19 mouse cellular contexts compared by ENCODE assay signal in genomic region chr1:87164164-87164795, GRCm38 (mm10). TPM values are rescaled to one million over a fixed set of nuclear protein-coding genes. Genes with fewer than 3 reads are reported as not detected.
DNase-seq lines count a peak whose midpoint lies in the region; ATAC-seq and TF ChIP-seq lines count a peak whose summit lies in the region.
"Had no signal": no experiment of that assay in that cellular context is flagged by ENCODE, and none has a peak within 500 bp of the region (broad histone marks: within the 10 kb centered on the region; RNA-seq: fewer than 3 reads in every experiment).

No protein-coding gene starts in this region.

- no peak for TF ChIP-seq CTCF in lung, postnatal 0 days (IDR thresholded peaks at IDR 0.05)

- no peak overlapping the region for H3K9ac ChIP-seq in midbrain, embryonic 13.5 days (replicated peaks)
- H3K9ac ChIP-seq in lung, postnatal 0 days (replicated peaks; ENCODE audit: low read depth), result no peak overlapping the region
- H3K9ac ChIP-seq: embryonic facial prominence, embryonic 12.5 days; heart, embryonic 12.5 days; intestine, embryonic 15.5 days; limb, embryonic 13.5 days; liver, embryonic 14.5 days had no signal

- peaks cover 13% of the 10 kb centered on the region for H3K4me1 ChIP-seq in hindbrain, embryonic 10.5 days (replicated peaks)
- H3K4me1 ChIP-seq in midbrain, embryonic 13.5 days (replicated peaks), result peaks cover 21% of the 10 kb centered on the region
- H3K4me1 ChIP-seq in lung, postnatal 0 days (ENCODE audit: insufficient read depth, low read depth, low read length), result no peaks in the 10 kb centered on the region
- H3K4me1 ChIP-seq: heart, embryonic 12.5 days; intestine, embryonic 15.5 days had no signal

- no peak for TF ChIP-seq EP300 in lung, postnatal 0 days (IDR thresholded peaks at IDR 0.05)

- DNase-seq in retina, postnatal 1 day, result peak; percentile 36
- no peak for DNase-seq in retina, embryonic 14.5 days (ENCODE audit: low spot score)
- DNase-seq in hindbrain, embryonic 10.5 days (ENCODE audit: low spot score), result no peak
- no peak for DNase-seq in urinary bladder, postnatal 25 days (ENCODE audit: low spot score)
- no peak for DNase-seq in lung, postnatal 0 days (ENCODE audit: low spot score)
- no peak for DNase-seq in MN1 (ENCODE audit: low spot score)
- DNase-seq: cerebellum, adult 11 months; layer of hippocampus, adult 9-11 months; thymus, postnatal 36 days had no signal

- peaks cover 68% of the 10 kb centered on the region for H3K27me3 ChIP-seq in hindbrain, embryonic 10.5 days (ENCODE audit: insufficient read depth, poor library complexity, severe bottlenecking)
- H3K27me3 ChIP-seq in midbrain, embryonic 13.5 days, result peaks cover 7% of the 10 kb centered on the region
- no peaks in the 10 kb centered on the region for H3K27me3 ChIP-seq in lung, postnatal 0 days (replicated peaks; ENCODE audit: insufficient read depth, low read length)

- H3K27ac ChIP-seq in hindbrain, embryonic 10.5 days, result peak overlapping the region; percentile 35
- H3K27ac ChIP-seq in midbrain, embryonic 13.5 days, result peak overlapping the region; percentile 60
- no peak overlapping the region for H3K27ac ChIP-seq in lung, postnatal 0 days (ENCODE audit: low read length)
- H3K27ac ChIP-seq: embryonic facial prominence, embryonic 12.5 days; intestine, embryonic 15.5 days; limb, embryonic 13.5 days; liver, embryonic 14.5 days had no signal

- H3K4me2 ChIP-seq in midbrain, embryonic 13.5 days (replicated peaks), result no peak overlapping the region
- no peak overlapping the region for H3K4me2 ChIP-seq in lung, postnatal 0 days (replicated peaks; ENCODE audit: low read depth, low read length)
- H3K4me2 ChIP-seq: embryonic facial prominence, embryonic 12.5 days; heart, embryonic 12.5 days; intestine, embryonic 15.5 days; limb, embryonic 13.5 days had no signal

- no peaks in the 10 kb centered on the region for H3K36me3 ChIP-seq in hindbrain, embryonic 10.5 days
- no peaks in the 10 kb centered on the region for H3K36me3 ChIP-seq in midbrain, embryonic 13.5 days
- no peaks in the 10 kb centered on the region for H3K36me3 ChIP-seq in lung, postnatal 0 days (ENCODE audit: insufficient read depth, low read length)
- H3K36me3 ChIP-seq: embryonic facial prominence, embryonic 12.5 days; G1E; heart, embryonic 12.5 days; intestine, embryonic 15.5 days; limb, embryonic 13.5 days had no signal

- no peak overlapping the region for H3K4me3 ChIP-seq in hindbrain, embryonic 10.5 days
- no peak overlapping the region for H3K4me3 ChIP-seq in midbrain, embryonic 13.5 days (replicated peaks)
- no peak overlapping the region for H3K4me3 ChIP-seq in lung, postnatal 0 days (ENCODE audit: low read depth, low read length)
- H3K4me3 ChIP-seq: embryonic facial prominence, embryonic 12.5 days; heart, embryonic 12.5 days; intestine, embryonic 15.5 days; limb, embryonic 13.5 days had no signal

- WGBS in hindbrain, embryonic 10.5 days, result 36% methylated on average over 11 of the region's 11 CpGs
- 40% methylated on average over 11 of the region's 11 CpGs for WGBS in midbrain, embryonic 13.5 days
- WGBS in lung, postnatal 0 days, result 28% methylated on average over 10 of the region's 11 CpGs

- ATAC-seq in midbrain, embryonic 13.5 days, result peak; percentile 45
- ATAC-seq in lung, postnatal 0 days, result no peak
- ATAC-seq: intestine, embryonic 15.5 days had no signal

- no peaks in the 10 kb centered on the region for H3K9me3 ChIP-seq in hindbrain, embryonic 10.5 days
- H3K9me3 ChIP-seq in midbrain, embryonic 13.5 days, result no peaks in the 10 kb centered on the region
- no peaks in the 10 kb centered on the region for H3K9me3 ChIP-seq in lung, postnatal 0 days (ENCODE audit: low read length)
- H3K9me3 ChIP-seq: embryonic facial prominence, embryonic 12.5 days; G1E; heart, embryonic 12.5 days; intestine, embryonic 15.5 days; limb, embryonic 13.5 days had no signal

RNA-seq across cellular contexts. Expression of gene Ecel1, which starts 8.0 kb away (rescaled TPM):
- polyA plus RNA-seq in hindbrain, embryonic 10.5 days (2016; fragmentation: Nextera tagmentation; extraction: Ambion mirVana), result 5.4 and 21.9 TPM in 2 replicates
- polyA plus RNA-seq in midbrain, embryonic 13.5 days (2015; fragmentation: Nextera tagmentation; extraction: Ambion mirVana), result 12.8 and 15.0 TPM in 2 replicates
- 0.17 and 0.39 TPM in 2 replicates for polyA plus RNA-seq in lung, postnatal 0 days (2015; fragmentation: Nextera tagmentation; extraction: Ambion mirVana)
- polyA plus RNA-seq: G1E had no signal

RNA-seq across cellular contexts. Expression of gene Prss56, which starts 18.8 kb away (rescaled TPM):
- 0.34 and 5.8 TPM in 2 replicates for polyA plus RNA-seq in hindbrain, embryonic 10.5 days (2016; fragmentation: Nextera tagmentation; extraction: Ambion mirVana)
- polyA plus RNA-seq in midbrain, embryonic 13.5 days (2015; fragmentation: Nextera tagmentation; extraction: Ambion mirVana), result 0.12 TPM in 1 of 2 replicates, not detected in the other
- polyA plus RNA-seq in lung, postnatal 0 days (2015; fragmentation: Nextera tagmentation; extraction: Ambion mirVana), result not detected in 2 replicates
- polyA plus RNA-seq: G1E; heart, embryonic 12.5 days; intestine, embryonic 15.5 days; kidney, embryonic 16.5 days; liver, embryonic 14.5 days; lung, embryonic 16.5 days had no signal

RNA-seq across cellular contexts. Expression of gene Chrnd, which starts 26.1 kb away (rescaled TPM):
- polyA plus RNA-seq in hindbrain, embryonic 10.5 days (2016; fragmentation: Nextera tagmentation; extraction: Ambion mirVana), result 0.10 TPM in 1 of 2 replicates, not detected in the other
- polyA plus RNA-seq in midbrain, embryonic 13.5 days (2015; fragmentation: Nextera tagmentation; extraction: Ambion mirVana), result not detected in 2 replicates
- polyA plus RNA-seq in lung, postnatal 0 days (2015; fragmentation: Nextera tagmentation; extraction: Ambion mirVana), result not detected in 2 replicates
- polyA plus RNA-seq: G1E; heart, embryonic 12.5 days; intestine, embryonic 15.5 days; liver, embryonic 14.5 days had no signal

RNA-seq across cellular contexts. Expression of gene Akp3, which starts 39.5 kb away (rescaled TPM):
- not detected in 2 replicates for polyA plus RNA-seq in hindbrain, embryonic 10.5 days (2016; fragmentation: Nextera tagmentation; extraction: Ambion mirVana)
- not detected in 2 replicates for polyA plus RNA-seq in midbrain, embryonic 13.5 days (2015; fragmentation: Nextera tagmentation; extraction: Ambion mirVana)
- polyA plus RNA-seq in lung, postnatal 0 days (2015; fragmentation: Nextera tagmentation; extraction: Ambion mirVana), result not detected in 2 replicates
- polyA plus RNA-seq: embryonic facial prominence, embryonic 12.5 days; G1E; heart, embryonic 12.5 days; kidney, embryonic 16.5 days; limb, embryonic 13.5 days; liver, embryonic 14.5 days; lung, embryonic 16.5 days had no signal

RNA-seq across cellular contexts. Expression of gene Chrng, which starts 40.2 kb away (rescaled TPM):
- polyA plus RNA-seq in hindbrain, embryonic 10.5 days (2016; fragmentation: Nextera tagmentation; extraction: Ambion mirVana), result 0.37 and 1.3 TPM in 2 replicates
- polyA plus RNA-seq in midbrain, embryonic 13.5 days (2015; fragmentation: Nextera tagmentation; extraction: Ambion mirVana), result not detected in 2 replicates
- polyA plus RNA-seq in lung, postnatal 0 days (2015; fragmentation: Nextera tagmentation; extraction: Ambion mirVana), result 0.04 TPM in 1 of 2 replicates, not detected in the other
- polyA plus RNA-seq: G1E; liver, embryonic 14.5 days; testis, adult 2 months had no signal
